Mouse (Mus musculus) olfactory bulb, adult 2 months (tissue): ENCODE measurements around the gene Setd5. TPM values are rescaled to one million over a fixed set of nuclear protein-coding genes. Genes with fewer than 3 reads are reported as not detected.

ENCODE experiments used
- H3K27ac ChIP-seq: fragments of 200-500 bp; 2 replicates; pipeline ENCODE4 v1.5.1; 2012; ENCODE audit warnings: low read depth, low read length; ENCODE audit not compliant: insufficient read depth
- H3K4me1 ChIP-seq: fragments of 200-500 bp; 2 replicates; pipeline ENCODE4 v1.6.1; 2012; ENCODE audit warnings: low read length; ENCODE audit not compliant: control insufficient read depth, insufficient read depth
- H3K4me3 ChIP-seq: fragments of 200-500 bp; 2 replicates; pipeline ENCODE4 v1.5.1; 2012; ENCODE audit warnings: mild to moderate bottlenecking, low read depth, low read length, moderate library complexity; ENCODE audit not compliant: insufficient read depth
- CTCF ChIP-seq: fragments of 200-500 bp; IDR thresholded peaks from 2 replicates; pipeline ENCODE4 v1.5.1; 2012; ENCODE audit warnings: low read depth, mild to moderate bottlenecking, low read length, moderate library complexity; ENCODE audit not compliant: insufficient read depth
- POLR2A ChIP-seq: fragments of 200-500 bp; IDR thresholded peaks from 2 replicates; pipeline ENCODE4 v1.6.1; 2012; ENCODE audit warnings: mild to moderate bottlenecking, low read depth, low read length, moderate library complexity; ENCODE audit not compliant: insufficient read depth
- WGBS: fragments of 180-500 bp; shearing (Covaris S2); methylation state at CpG from one replicate; pipeline ENCODE4 v1.1.7; 2018; 5-methylcytosine and 5-hydroxymethylcytosine counted together
- polyA plus RNA-seq: library from polyadenylated mRNA; stranded (reverse); fragments of >200 nt; gene quantifications from 2 replicates; pipeline ENCODE4 v1.2.4, GENCODE M21; 2012; ENCODE audit warnings: low replicate concordance; ENCODE audit not compliant: missing spikeins, insufficient read depth, insufficient read length

The Setd5 gene
- polyA plus RNA-seq, 1 experiment = 314 TPM

- Histone ChIP-seq H3K4me1 (no peaks in the 10 kb centered on the region), H3K27ac (no peak overlapping the region), H3K4me3 (no peak overlapping the region)
- WGBS = 95% methylated on average over 8 of the region's 8 CpGs
- TF ChIP-seq CTCF (no peak), POLR2A (no peak)
Measured at GRCm38 (mm10) chr6:113154071-113154470, 76.9 kb downstream of the Setd5 start.

GRCm38 (mm10) chr6:113154886-113155285, 77.7 kb downstream of the Setd5 start:
- H3K27ac ChIP-seq = no peak overlapping the region
- H3K4me1 ChIP-seq = no peaks in the 10 kb centered on the region
- no peak overlapping the region for H3K4me3 ChIP-seq
- TF ChIP-seq POLR2A (no peak), CTCF (no peak)
- 79% methylated on average over 6 of the region's 6 CpGs for WGBS

- Histone ChIP-seq H3K4me1 (no peaks in the 10 kb centered on the region), H3K4me3 (no peak overlapping the region), H3K27ac (no peak overlapping the region)
- 93% methylated on average over 4 of the region's 4 CpGs for WGBS
- no peak for TF ChIP-seq POLR2A
- no peak for TF ChIP-seq CTCF
Measured at GRCm38 (mm10) chr6:113156064-113156463, 78.9 kb downstream of the Setd5 start.

GRCm38 (mm10) chr6:113160106-113160505, 82.9 kb downstream of the Setd5 start:
- H3K4me1 ChIP-seq = no peaks in the 10 kb centered on the region
- H3K4me3 ChIP-seq = no peak overlapping the region
- no peak overlapping the region for H3K27ac ChIP-seq
- WGBS = 93% methylated on average over 10 of the region's 10 CpGs
- no peak for TF ChIP-seq POLR2A
- no peak for TF ChIP-seq CTCF

- WGBS = 91% methylated on average over 1 of the region's 1 CpGs
- Histone ChIP-seq H3K4me1 (peaks cover 6% of the 10 kb centered on the region), H3K27ac (no peak overlapping the region), H3K4me3 (no peak overlapping the region)
- TF ChIP-seq CTCF = no peak
- no peak for TF ChIP-seq POLR2A
Measured at GRCm38 (mm10) chr6:113161982-113162381, 84.8 kb downstream of the Setd5 start.

- Histone ChIP-seq H3K27ac (no peak overlapping the region), H3K4me3 (no peak overlapping the region), H3K4me1 (peaks cover 9% of the 10 kb centered on the region)
- TF ChIP-seq POLR2A (no peak), CTCF (no peak)
Measured at GRCm38 (mm10) chr6:113163513-113163912, 86.3 kb downstream of the Setd5 start.

- H3K27ac ChIP-seq = peak overlapping the region; percentile 55
- peak overlapping the region; percentile 38 for H3K4me3 ChIP-seq
- H3K4me1 ChIP-seq = peaks cover 9% of the 10 kb centered on the region
- TF ChIP-seq POLR2A (no peak), CTCF (no peak)
- WGBS = 24% methylated on average over 17 of the region's 17 CpGs
Measured at GRCm38 (mm10) chr6:113166661-113167251, 89.6 kb downstream of the Setd5 start.

GRCm38 (mm10) chr6:113168316-113168975, 91.3 kb downstream of the Setd5 start:
- Histone ChIP-seq H3K27ac (no peak overlapping the region), H3K4me3 (no peak overlapping the region), H3K4me1 (peaks cover 9% of the 10 kb centered on the region)
- 93% methylated on average over 7 of the region's 7 CpGs for WGBS
- TF ChIP-seq POLR2A = no peak
- no peak for TF ChIP-seq CTCF

GRCm38 (mm10) chr6:113169852-113170251, 92.7 kb downstream of the Setd5 start:
- TF ChIP-seq POLR2A (no peak), CTCF (no peak)
- Histone ChIP-seq H3K4me3 (no peak overlapping the region), H3K4me1 (peaks cover 9% of the 10 kb centered on the region), H3K27ac (no peak overlapping the region)
- 72% methylated on average over 3 of the region's 3 CpGs for WGBS

- Histone ChIP-seq H3K4me1 (peaks cover 9% of the 10 kb centered on the region), H3K27ac (no peak overlapping the region), H3K4me3 (no peak overlapping the region)
- TF ChIP-seq POLR2A (no peak), CTCF (no peak)
- 90% methylated on average over 8 of the region's 8 CpGs for WGBS
Measured at GRCm38 (mm10) chr6:113170651-113171050, 93.5 kb downstream of the Setd5 start.
